Mouse (Mus musculus) granulocyte monocyte progenitor cell, adult 5-6 weeks (primary cell): ENCODE measurements around the gene Tcp11. TPM values are rescaled to one million over a fixed set of nuclear protein-coding genes. Genes with fewer than 3 reads are reported as not detected.

ENCODE experiments used
- ATAC-seq: replicated peaks from 2 replicates; pipeline ENCODE4 v1.8.0; 2016; ENCODE audit warnings: mild to moderate bottlenecking, moderate TSS enrichment, inconsistent platforms; ENCODE audit not compliant: poor library complexity, severe bottlenecking
- total RNA-seq, 2 experiments: library from RNA; stranded (forward) in 1 of 2; stranded (reverse) in 1 of 2; fragments of 200-712, 200-1000 nt in 1 of 2; fragments of >200 nt in 1 of 2; fragmentation: Nextera tagmentation in 1 of 2; gene quantifications; 2 replicates each; pipeline ENCODE4 v1.2.3; 2014 to 2017

Gene Tcp11
- total RNA-seq, 2 experiments from 2014 or later, result 2.4 TPM; not detected in 1

DNA sequence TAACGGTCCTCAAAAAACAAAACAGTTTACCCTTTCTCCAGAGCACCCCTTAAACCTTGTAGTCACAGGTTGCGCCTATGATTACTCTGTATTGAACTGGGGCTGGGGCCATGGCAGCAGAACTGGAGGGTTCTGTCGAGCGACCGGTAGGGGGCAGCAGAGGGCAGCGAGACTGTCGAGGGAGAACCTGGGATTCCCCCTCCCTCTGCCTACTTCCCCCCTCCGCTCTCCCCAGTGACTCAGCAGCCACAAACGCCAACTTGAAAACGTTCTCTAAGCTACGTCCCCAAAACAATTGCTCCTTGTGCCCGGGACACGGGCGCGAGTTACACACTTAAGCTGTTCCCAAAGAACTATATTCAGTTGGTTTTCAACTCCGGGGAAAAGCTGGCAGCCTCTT lies 4.5 kb upstream of the Tcp11 start:
- peak; percentile 74 for ATAC-seq

DNA sequence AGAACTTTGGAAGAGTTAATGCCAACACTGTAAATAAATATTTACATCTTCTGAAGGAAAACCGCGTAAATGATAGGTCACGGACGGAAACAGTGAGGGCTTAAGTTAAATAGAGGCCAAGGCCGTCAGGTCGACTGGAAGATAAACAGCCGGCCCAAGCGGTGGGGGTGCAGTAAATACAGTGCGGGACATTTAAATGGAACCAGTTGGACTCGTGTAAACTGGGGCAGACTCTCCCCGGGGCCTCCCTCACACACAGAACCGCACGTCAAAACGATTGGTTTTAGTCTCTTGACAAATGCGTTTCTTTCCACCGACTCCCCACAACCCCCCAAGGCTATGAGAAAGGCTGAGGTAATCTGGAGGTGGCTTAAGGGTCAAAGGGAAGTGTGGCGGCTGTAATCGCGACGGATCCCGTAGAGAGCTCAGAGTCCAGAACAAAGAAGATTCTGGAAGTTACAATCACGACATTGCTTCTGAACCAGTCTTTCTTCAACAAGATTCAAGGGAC lies 4.0 kb upstream of the Tcp11 start:
- ATAC-seq, result no peak

DNA sequence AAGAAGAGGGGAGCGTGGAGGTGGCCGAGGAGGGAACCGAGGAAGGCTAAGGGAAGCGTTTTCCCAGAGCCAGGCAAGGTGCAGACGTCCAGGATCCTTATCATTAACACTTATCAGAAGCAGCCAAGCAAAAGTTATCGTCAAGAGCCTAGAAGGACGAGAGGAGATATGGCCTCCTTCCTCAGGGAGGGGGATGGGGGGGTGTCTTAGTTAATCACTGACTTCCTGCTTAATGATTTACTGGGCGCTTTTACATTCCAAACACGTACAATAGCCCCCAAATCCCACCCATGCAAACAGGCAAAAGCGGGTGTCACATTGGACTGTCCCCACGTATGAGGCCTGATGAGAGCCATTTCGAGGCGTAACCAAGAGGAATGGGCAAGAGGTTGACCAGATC lies 2.4 kb upstream of the Tcp11 start:
- no peak for ATAC-seq

DNA sequence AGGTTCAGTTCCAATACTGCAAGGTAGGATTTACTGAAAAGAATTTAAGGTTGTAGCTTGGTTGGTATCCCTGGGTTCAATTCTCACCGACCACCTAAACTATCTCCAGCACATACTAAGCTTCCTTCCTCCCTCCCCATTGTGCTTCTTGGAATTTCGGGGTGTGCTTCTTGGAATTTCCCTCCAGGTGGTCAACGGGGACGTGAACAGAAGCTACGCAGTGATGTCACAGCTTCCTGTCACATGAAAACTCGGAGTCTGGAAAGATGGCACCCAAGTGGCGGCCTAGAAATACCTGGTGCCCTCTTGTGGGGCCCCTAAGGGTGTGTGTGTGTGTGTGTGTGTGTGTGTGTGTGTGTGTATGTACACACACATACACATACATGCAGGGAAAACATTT lies 1.4 kb upstream of the Tcp11 start:
- no peak for ATAC-seq

DNA sequence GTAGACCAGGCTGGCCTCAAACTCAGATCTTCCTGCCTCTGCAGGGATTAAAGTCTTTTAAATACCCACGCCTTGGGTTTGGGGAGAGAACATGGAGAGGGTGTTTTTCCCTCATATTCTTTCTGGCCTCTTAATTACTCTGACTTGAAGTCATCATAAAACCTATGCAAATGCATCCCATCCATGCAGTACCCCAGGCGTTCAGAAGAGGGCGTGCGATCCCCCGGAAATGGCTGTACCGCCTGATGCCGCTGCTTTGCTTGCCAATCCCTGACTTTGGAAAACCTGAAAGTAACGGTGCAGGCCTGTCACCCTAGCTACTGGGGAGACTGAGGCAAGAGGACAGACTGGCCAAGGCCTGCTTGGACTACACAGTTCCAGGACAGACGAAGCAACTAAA lies 946 bp upstream of the Tcp11 start:
- no peak for ATAC-seq

DNA sequence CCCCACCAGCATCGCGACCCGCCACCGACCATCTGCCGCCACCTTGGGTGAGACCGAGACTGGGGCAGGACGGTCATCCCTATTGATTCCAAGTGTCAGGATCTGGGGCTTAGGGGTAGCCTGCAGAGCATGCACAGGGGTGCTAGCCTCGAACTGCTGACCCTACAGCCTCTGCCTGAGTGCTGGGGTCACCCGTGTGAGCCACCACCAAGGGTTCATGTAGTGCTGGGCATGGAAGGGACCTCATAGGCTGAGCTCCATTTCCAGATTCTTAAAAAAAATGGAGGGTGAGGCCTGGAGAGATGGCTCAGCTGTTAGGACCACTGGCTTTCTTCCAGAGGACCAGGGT lies 352 bp upstream of the Tcp11 start:
- ATAC-seq, result no peak

DNA sequence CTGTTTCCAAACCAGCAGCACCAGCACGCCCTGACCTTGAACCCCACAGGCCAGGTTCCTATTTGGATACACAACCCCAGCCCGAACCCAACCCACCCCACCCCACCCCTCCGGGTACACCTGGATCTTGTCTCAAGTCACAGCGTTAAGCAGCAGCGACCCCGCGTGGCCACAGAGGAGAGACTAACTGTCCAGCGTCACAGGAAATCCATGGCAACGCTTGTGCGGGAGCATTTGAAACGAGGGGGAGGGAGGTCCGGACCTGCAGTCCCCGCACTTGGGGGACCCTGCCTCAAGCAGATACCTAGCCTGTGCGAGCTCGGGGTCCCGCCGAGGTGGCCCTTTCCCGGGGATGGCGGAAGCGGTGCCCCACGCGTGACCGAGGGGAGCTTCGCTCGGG lies 821 bp downstream of the Tcp11 start:
- ATAC-seq, result peak; percentile 51

DNA sequence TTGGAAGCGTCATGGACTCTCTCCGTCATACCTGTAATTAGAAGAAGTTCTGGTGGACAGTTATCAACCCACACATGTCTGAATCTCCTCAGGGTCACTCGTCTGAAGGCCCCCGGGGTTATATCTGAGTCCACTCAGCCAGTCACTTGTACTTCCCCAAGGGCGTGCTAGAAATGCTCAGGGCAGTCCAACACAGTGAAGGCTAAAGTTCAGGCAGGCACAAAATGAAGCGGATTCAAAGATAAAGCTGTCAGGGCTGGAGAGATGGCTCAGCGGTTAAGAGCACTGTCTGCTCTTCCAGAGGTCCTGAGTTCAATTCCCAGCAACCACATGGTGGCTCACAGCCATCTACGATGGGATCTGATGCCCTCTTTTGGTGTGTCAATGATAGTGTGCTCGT lies 2.4 kb downstream of the Tcp11 start:
- ATAC-seq, result no peak

DNA sequence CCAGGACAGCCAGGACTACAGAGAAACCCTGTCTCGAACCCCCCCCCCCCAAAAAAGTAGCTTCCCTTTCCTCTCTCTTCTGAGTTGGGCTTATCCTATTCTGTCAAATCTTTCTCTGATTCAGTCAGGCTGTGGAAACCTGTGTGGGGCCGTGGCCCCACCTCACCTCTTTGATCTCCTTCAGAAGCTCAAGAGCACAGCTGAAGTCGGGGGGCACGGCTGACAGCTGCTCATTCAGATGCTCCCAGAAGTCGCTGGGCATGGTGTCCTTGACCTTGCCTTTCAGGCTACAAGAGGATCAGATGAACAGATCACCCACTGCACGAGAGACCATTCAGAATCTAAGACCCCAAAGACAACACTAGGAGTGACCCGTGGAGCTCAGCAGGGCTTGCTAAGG lies 6.0 kb downstream of the Tcp11 start:
- no peak for ATAC-seq

DNA sequence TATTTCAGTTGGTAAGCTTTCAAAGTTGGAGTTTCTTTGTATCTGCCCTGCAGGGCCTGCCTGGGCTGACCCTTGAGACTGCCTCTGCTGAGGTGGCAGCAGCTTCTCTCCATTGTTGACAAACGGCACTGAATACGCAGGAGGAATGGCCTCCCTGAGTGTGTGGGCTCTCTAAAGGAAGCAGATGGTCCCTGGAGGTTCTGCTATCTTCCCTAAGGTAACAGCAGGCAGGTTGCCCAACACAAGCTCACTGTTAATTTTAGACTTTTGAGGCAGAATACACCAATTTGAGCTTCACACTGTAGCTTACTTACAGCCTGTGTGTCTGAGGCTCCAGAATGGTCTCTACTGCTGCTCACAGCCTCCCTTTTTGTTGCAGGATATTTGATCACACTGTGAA lies 7.7 kb downstream of the Tcp11 start:
- no peak for ATAC-seq

DNA sequence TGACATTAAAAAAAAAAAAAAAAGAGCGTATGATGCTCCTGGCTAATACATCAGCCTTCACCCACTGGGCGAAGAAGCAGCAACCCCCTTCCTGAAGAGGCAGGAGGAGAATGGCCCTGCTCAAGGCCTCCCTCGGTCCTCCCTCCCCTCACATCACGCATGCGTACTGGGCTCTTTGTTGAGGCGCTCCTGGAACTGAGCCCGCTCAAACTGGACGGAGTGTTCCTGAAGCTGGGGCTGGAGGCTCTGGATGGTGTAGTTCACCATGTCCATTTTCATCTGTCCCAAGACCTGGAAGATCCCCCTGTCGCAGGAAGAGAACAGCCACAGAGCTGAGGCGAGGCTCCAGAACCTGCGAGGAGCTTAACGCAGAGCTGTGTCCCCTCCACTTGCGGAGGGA lies 10.2 kb downstream of the Tcp11 start:
- no peak for ATAC-seq

DNA sequence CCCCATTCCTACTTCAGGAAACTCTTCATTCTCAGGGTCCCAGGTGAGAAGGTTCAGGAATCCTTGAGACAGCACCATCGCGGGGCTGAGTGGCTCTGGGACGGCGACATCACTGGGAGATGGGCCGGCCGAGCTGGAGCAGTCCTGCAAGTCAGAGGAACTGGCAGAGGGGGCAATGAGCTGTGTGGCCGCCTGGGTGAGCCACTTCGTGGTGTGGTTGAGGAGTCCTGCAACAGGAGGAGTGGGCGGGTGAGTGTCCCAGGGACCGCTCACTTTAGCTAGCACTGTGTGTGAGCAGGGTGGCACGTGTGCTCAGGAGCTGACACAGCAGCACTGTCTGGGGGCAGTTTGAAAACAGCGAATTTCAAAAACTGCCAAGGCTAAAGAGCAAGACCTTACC lies 11.0 kb downstream of the Tcp11 start:
- peak; percentile 53 for ATAC-seq

DNA sequence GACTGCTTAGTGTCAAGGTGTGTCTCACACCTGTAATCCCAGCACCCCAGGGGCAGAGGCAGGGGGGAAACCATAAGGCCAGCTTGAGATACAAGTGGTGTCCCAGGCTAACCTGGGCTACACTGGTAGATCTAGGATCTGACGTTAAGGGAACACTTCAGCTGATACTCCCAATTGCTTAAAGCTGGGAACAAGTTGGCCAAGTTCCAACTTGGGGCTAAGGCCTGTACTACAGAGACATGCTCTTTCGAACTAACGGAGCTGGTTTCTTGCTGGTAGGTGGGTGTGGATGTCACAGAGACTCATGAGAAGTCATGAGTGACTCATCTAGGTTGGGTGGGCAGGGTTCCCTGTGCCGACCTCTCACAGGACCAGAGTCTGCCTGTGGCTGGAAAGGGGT lies 13.1 kb downstream of the Tcp11 start:
- no peak for ATAC-seq

DNA sequence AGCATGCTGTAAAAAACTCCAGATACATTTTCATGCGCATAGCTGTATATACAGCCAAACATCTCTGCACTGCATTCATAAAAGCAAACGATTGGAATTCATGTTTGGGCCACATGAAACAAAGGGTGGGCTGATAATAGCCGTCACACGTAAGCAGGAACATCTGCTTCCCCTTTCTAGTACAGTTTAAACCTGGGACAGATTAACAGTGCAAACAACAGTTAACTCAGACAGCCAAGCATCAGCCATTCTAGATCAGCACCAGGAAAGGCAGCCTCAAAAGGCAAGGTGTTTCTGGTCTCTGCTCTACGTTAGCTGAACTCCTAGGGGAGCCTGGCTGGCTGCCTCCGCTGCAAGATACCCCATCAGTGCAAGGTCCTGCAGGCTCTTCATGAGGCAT lies 17.3 kb downstream of the Tcp11 start:
- no peak for ATAC-seq

DNA sequence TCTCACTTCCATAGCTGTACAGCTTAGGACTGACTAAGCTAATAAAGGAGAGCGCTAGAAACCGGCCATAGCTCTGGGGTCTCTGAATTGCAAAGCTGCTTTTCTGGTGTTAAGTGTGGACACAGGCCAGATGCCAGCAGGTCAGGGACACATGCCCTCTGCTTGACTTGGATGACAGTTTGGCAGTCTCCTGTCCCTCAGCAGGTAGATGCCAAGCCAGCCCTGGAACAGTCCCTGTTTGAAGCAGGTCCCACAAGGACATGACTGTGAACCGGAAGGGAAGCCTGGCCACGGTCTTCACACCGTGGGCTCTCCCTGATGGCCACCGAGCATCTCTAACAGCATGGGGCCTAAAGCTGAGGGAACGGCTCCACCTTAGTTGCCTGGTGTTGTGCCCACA lies 17.7 kb downstream of the Tcp11 start:
- no peak for ATAC-seq

DNA sequence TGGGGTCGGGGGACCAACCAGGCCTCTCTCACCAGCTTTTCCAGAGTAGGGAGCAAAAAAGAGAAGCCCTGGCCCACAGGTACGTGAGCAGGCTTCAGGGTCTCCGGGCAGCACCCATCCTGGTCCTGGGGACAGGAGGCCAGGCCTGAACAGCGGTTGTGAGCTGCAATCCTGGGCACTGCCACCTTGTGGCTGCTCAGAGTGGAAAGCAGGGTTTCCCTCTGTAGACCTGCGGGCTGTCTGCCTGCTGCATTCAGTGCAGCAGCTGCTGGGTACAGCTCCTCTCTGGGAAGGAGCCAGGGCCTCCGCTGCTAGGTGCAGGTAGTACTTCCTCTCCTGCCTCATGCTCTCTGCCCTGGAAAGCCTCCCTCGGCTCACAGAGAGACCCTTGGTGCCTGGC lies 19.0 kb downstream of the Tcp11 start:
- peak; percentile 21; the same call in 1 of the 2 replicates for ATAC-seq

DNA sequence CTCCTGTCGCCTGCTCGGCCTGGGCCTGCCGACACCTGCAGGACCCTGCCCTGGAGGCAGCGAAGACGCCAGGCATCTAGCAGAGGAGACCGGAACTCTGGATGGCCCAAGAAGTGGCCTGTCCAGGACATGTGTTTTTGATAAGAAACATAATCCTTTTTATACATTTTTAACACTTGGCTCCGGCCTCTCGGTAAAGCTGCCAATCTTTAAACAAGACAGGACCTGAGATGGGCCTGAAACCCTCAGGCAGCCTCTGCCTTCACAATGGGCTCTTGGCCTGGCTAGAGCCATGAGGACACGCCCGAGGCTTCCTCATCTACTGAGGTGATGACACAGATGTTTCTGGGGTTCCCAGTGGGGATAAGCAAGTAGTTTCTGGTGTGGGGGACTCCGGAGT lies 19.8 kb downstream of the Tcp11 start:
- ATAC-seq, result no peak

DNA sequence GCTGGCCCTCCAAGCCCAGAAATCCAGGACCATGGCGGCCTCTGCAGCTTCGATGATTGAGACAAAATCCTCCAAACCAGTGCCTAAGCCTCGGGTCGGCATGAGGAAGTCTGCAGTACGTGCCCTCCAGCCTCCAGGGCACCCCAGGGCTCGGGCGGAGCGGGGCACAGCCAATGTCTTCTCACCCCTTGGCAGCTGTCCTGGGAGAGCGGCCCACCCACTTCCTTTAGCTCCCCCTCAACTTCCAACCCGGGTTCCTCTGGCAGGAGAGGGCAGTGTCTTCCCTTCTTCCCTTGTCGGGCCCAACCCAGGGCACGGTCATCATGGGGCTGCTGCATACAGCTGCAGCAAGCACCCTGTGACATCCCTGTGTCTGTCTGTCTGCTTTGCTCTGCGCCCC lies 22.1 kb downstream of the Tcp11 start:
- no peak for ATAC-seq

DNA sequence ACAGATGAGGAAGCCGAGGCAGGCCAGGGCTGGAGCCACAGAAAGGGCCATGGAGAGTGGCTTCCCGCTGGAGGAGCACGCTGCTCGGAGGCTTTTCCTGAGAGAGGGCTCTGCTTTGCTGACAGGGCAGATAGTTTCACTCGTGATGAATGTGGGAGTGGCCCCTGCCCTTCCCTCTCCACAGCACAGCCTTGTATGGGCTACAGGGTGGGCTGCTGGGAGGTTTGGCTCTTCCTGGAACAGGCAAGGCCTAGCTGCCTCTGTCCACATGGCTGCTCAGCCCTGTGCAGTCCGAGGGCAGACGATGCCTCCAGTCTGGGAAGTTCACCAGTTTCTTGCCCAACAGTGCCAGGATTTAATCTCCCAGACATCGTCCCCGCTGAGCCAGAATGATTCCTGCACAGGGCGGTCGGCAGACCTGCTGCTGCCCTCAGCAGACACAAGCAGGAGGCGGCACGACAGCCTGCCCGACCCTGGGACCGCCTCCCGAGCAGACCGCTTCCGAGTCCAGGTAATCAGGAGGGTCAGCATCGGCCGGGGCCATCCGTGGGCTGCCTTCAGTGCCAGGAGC lies 28.1 kb downstream of the Tcp11 start:
- no peak for ATAC-seq

DNA sequence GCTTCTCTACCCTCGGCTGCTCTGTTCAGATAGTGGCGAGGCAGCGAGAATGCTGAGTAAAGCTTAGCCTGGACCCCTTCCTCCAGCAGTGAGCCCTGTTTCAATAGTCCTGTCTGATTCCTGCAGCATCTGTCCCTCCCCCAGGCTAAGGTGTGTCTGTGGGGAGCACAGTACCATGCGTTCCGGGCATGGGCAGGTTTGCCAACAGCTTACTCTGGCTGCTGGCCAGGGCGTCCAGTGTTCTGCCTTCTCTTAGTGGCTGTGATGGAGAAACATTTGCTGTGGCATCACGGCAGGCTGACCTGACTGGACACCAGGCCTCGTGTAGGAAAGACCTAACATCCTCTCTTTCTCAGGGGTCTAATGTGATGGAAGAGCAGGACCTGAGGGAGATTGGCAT lies 30.2 kb downstream of the Tcp11 start:
- ATAC-seq, result no peak

DNA sequence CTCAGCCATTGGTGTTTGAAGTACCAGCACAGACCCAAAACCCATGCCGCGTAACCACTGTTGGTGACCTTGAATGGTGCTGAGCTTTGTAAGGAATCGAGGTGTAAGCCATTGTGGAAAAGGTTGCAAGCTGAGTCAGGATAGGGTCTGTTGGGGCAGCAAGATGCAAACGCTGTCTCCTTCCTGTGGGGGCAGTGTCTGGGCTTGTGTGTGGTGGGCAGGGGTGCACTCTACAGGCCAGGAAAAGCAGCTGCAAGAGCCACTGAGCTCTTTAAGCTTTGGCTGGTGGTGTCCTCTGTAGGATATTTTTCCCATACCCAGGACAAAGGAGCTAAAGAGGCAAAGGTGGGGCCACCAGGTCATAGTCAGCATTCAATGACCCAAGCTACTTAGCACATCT lies 32.0 kb downstream of the Tcp11 start:
- ATAC-seq, result peak; percentile 66

DNA sequence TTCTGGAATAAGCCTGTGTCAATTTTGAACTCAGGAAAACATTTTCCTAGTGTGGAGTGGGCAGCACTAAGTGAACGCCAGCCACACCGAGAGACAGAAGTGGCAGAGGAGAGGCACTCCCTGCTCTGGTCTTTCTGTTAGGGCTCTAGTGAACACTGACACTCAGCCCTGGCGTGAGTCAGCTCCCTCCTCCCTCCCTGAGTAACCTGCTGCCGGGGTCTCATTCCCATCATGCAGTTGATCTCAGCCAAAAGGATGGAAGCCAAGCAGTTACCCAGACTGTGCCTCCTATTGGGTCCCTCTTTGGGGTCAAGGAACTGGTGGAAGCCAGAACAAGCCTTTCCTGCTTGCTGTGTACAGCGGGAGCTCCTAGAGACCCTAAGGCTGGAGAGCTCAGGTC lies 32.9 kb downstream of the Tcp11 start:
- ATAC-seq, result no peak

DNA sequence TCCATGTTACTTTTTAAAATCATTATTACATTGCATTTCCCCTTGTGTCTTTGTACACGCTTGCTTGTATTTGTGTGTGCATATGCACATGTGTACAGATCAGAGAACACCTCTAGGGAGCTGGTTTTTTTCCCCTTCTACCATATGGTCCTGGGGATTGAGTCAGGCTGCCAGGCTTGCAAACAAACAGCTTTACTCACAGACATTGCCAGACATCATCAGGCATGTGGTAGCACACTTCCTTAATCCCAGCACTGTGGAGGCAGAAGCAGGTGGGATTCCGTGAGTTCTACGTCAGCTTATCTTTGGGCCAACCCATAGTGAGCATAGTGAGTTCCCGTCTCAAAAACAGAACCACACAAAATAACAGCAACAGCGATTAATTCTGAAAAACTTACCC lies 33.4 kb downstream of the Tcp11 start:
- ATAC-seq, result no peak
